Mouse (Mus musculus): ENCODE measurements around the gene Tnk1. TPM values are rescaled to one million over a fixed set of nuclear protein-coding genes. Genes with fewer than 3 reads are reported as not detected.

Gene Tnk1
- polyA plus RNA-seq (2015; fragmentation: Nextera tagmentation; extraction: Ambion mirVana), result 6.1 and 7.6 TPM in 2 replicates

GRCm38 (mm10) chr11:69858113-69858998 is at the start of gene Tnk1:
Tnk1 (minus strand) TSS chr11:69858730.
- WGBS, result 16% methylated on average over 30 of the region's 30 CpGs
- Histone ChIP-seq H3K36me3 (ENCODE audit: insufficient read depth, low read length) (no peaks in the 10 kb centered on the region), H3K27me3 (replicated peaks; ENCODE audit: insufficient read depth, low read length) (no peaks in the 10 kb centered on the region), H3K4me3 (ENCODE audit: low read depth, low read length) (peak within 1 kb of the TSS; percentile 25), H3K9ac (replicated peaks; ENCODE audit: low read depth) (peak within 1 kb of the TSS; percentile 39), H3K4me2 (replicated peaks; ENCODE audit: low read depth, low read length) (peak within 1 kb of the TSS; percentile 48), H3K4me1 (ENCODE audit: insufficient read depth, low read depth, low read length) (no peaks in the 10 kb centered on the region), H3K9me3 (ENCODE audit: low read length) (no peaks in the 10 kb centered on the region), H3K27ac (ENCODE audit: low read length) (peak within 1 kb of the TSS; percentile 84)
- DNase-seq (ENCODE audit: low spot score) (peak; percentile 88), ATAC-seq (peak; percentile 84)
- TF ChIP-seq EP300 (IDR thresholded peaks at IDR 0.05) (no peak; the same call in 1 of the 2 replicates), CTCF (IDR thresholded peaks at IDR 0.05) (no peak)

DNA sequence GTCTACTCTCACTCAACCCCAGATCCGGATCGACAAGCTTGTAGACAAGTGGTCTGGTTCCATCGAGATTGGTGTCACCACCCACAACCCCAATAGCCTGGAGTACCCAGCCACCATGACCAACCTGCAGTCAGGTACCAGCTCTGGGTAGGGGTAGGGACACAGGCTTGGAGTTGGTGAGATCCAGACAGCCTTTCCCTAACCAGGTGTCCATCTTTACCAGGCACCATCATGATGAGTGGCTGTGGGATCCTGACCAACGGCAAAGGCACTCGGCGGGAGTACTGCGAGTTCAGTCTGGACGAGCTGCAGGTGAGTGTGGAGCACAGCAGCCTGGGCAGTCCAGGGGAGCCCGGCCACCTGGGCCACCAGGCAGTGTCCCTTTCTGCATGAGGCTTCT is 45.8 kb upstream of the Tnk1 start:
- H3K9me3 ChIP-seq (ENCODE audit: low read length), result no peaks in the 10 kb centered on the region
- no peak overlapping the region for H3K4me3 ChIP-seq (ENCODE audit: low read depth, low read length)
- no peaks in the 10 kb centered on the region for H3K4me1 ChIP-seq (ENCODE audit: insufficient read depth, low read depth, low read length)
- DNase-seq (ENCODE audit: low spot score), result no peak
- H3K36me3 ChIP-seq (ENCODE audit: insufficient read depth, low read length), result peaks cover 37% of the 10 kb centered on the region
- H3K27me3 ChIP-seq (replicated peaks; ENCODE audit: insufficient read depth, low read length), result no peaks in the 10 kb centered on the region
- no peak overlapping the region for H3K4me2 ChIP-seq (replicated peaks; ENCODE audit: low read depth, low read length)
- H3K9ac ChIP-seq (replicated peaks; ENCODE audit: low read depth), result no peak overlapping the region
- H3K27ac ChIP-seq (ENCODE audit: low read length), result no peak overlapping the region
- TF ChIP-seq CTCF (IDR thresholded peaks at IDR 0.05), result no peak
- TF ChIP-seq EP300 (IDR thresholded peaks at IDR 0.05), result no peak
- no peak for ATAC-seq
- WGBS, result 93% methylated on average over 9 of the region's 9 CpGs

DNA sequence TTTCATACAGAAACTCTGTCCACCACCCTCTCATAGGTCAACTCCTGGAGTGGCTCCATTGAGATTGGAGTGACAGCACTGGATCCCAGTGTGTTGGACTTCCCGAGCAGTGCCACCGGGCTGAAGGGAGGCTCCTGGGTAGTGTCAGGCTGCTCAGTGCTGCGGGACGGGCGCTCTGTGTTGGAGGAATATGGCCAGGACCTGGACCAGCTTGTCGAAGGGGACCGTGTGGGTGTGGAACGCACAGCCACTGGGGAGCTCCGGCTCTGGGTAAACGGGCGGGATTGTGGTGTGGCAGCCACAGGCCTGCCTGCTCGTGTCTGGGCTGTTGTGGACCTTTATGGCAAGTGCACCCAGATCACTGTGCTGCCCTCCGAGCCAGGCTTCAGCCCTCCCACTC is 44.4 kb upstream of the Tnk1 start:
- WGBS, result 79% methylated on average over 13 of the region's 13 CpGs
- ATAC-seq, result no peak
- TF ChIP-seq EP300 (IDR thresholded peaks at IDR 0.05) (no peak), CTCF (IDR thresholded peaks at IDR 0.05) (no peak)
- no peak for DNase-seq (ENCODE audit: low spot score)
- H3K9ac ChIP-seq (replicated peaks; ENCODE audit: low read depth), result no peak overlapping the region
- H3K27me3 ChIP-seq (replicated peaks; ENCODE audit: insufficient read depth, low read length), result no peaks in the 10 kb centered on the region
- H3K27ac ChIP-seq (ENCODE audit: low read length), result 0 out of 2 replicates have a peak overlapping the region, but pooled peaks have one; percentile 93
- H3K4me1 ChIP-seq (ENCODE audit: insufficient read depth, low read depth, low read length), result no peaks in the 10 kb centered on the region
- 0 out of 2 replicates have a peak overlapping the region, but pooled peaks have one; percentile 82 for H3K4me3 ChIP-seq (ENCODE audit: low read depth, low read length)
- peaks cover 31% of the 10 kb centered on the region for H3K36me3 ChIP-seq (ENCODE audit: insufficient read depth, low read length)
- H3K4me2 ChIP-seq (replicated peaks; ENCODE audit: low read depth, low read length), result peak overlapping the region; percentile 73
- no peaks in the 10 kb centered on the region for H3K9me3 ChIP-seq (ENCODE audit: low read length)

- Histone ChIP-seq H3K27ac (ENCODE audit: low read length) (peak overlapping the region; percentile 93), H3K9me3 (ENCODE audit: low read length) (no peaks in the 10 kb centered on the region), H3K4me3 (ENCODE audit: low read depth, low read length) (peak overlapping the region; percentile 82), H3K9ac (replicated peaks; ENCODE audit: low read depth) (peak overlapping the region; percentile 65), H3K4me1 (ENCODE audit: insufficient read depth, low read depth, low read length) (no peaks in the 10 kb centered on the region), H3K27me3 (replicated peaks; ENCODE audit: insufficient read depth, low read length) (no peaks in the 10 kb centered on the region), H3K4me2 (replicated peaks; ENCODE audit: low read depth, low read length) (peak overlapping the region; percentile 73), H3K36me3 (ENCODE audit: insufficient read depth, low read length) (peaks cover 21% of the 10 kb centered on the region)
- no peak for TF ChIP-seq EP300 (IDR thresholded peaks at IDR 0.05)
- peak; percentile 7; the same call in 1 of the 2 replicates for TF ChIP-seq CTCF (IDR thresholded peaks at IDR 0.05)
- WGBS, result under 1% methylated on average over 26 of the region's 39 CpGs
- ATAC-seq (no peak), DNase-seq (ENCODE audit: low spot score) (peak; percentile 21)
Observed at GRCm38 (mm10) chr11:69901993-69902392, 43.5 kb upstream of the Tnk1 start.

GRCm38 (mm10) chr11:69901406-69901846 is 42.9 kb upstream of the Tnk1 start:
- H3K9ac ChIP-seq (replicated peaks; ENCODE audit: low read depth), result peak overlapping the region; percentile 65
- no peaks in the 10 kb centered on the region for H3K9me3 ChIP-seq (ENCODE audit: low read length)
- TF ChIP-seq CTCF (IDR thresholded peaks at IDR 0.05) (no peak), EP300 (IDR thresholded peaks at IDR 0.05) (peak; percentile 4; the same call in 1 of the 2 replicates)
- DNase-seq (ENCODE audit: low spot score) (peak; percentile 99), ATAC-seq (peak; percentile 86)
- peak overlapping the region; percentile 93 for H3K27ac ChIP-seq (ENCODE audit: low read length)
- peaks cover 15% of the 10 kb centered on the region for H3K36me3 ChIP-seq (ENCODE audit: insufficient read depth, low read length)
- no peaks in the 10 kb centered on the region for H3K27me3 ChIP-seq (replicated peaks; ENCODE audit: insufficient read depth, low read length)
- WGBS, result under 1% methylated on average over 39 of the region's 42 CpGs
- peak overlapping the region; percentile 73 for H3K4me2 ChIP-seq (replicated peaks; ENCODE audit: low read depth, low read length)
- peak overlapping the region; percentile 82 for H3K4me3 ChIP-seq (ENCODE audit: low read depth, low read length)
- no peaks in the 10 kb centered on the region for H3K4me1 ChIP-seq (ENCODE audit: insufficient read depth, low read depth, low read length)

Data from lung, postnatal 0 days (tissue).